Mouse (Mus musculus): ENCODE measurements at regions not wholly inside any gene's neighbourhood (a gene's known extent, or its start where the extent isn't known, plus 50 kb on each side); places are given as distances from the start of the nearest gene placed in this dataset.

DNA sequence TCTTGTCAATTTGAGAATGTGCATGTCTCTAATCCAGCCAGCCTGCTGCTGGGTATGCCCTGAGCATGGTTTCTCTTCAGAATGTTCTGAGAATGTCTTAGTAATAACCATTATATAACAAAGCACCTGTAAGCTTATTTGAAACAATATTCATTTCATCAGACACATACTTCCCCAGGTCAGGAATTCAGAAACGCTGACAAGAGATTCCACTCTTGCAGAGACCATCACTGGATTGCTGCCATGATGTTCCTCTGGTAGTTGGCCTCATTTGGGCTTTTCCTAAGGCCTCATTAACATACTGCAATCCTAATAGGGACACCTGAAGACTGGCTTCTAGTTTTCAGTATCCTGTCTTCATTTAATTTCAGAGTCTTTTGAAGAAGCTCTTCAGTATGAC, 642.5 kb upstream of the Adamts5 start:
- Histone ChIP-seq H3K4me1 (ENCODE audit: control insufficient read depth, insufficient read depth, low read length) (no peaks in the 10 kb centered on the region), H3K27ac (replicated peaks; ENCODE audit: insufficient read depth, low read depth, low read length) (no peak overlapping the region), H3K4me3 (ENCODE audit: insufficient read depth, low read depth, low read length) (no peak overlapping the region), H3K79me2 (ENCODE audit: control insufficient read depth, insufficient read depth, low read length) (no peaks in the 10 kb centered on the region), H3K36me3 (ENCODE audit: control insufficient read depth, insufficient read depth, low read length) (no peaks in the 10 kb centered on the region), H3K9ac (ENCODE audit: low read depth, low read length) (no peak overlapping the region), H3K27me3 (ENCODE audit: control insufficient read depth, insufficient read depth, low read length) (no peaks in the 10 kb centered on the region)
- WGBS = 74% methylated on average over 1 of the region's 1 CpGs
- TF ChIP-seq POLR2A (IDR thresholded peaks at IDR 0.05; ENCODE audit: extremely low read depth, insufficient read depth, low read length) = no peak
- no peak for TF ChIP-seq CTCF (IDR thresholded peaks at IDR 0.05; ENCODE audit: low read depth, low read length)
- DNase-seq (ENCODE audit: extremely low read depth, low read depth, low spot score) = no peak

DNA sequence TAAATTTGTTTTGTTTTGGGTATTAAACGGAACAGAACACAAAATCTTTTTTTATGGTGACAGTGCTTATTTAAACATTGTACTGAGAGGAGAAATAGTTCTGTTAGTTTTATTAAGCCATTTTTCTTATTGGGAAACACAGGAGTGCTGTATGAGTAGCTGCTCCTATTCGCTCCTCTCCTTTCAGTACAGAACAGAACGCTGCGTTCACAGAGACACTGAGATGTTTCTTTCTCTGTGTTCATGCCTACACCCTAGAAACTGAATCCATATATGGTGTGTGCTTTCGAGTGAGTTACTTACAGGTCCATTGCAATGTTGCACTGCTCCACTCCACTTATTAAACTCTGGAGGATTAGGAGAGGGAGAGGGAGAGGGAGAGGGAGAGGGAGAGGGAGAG, 634.9 kb upstream of the Adamts5 start:
- TF ChIP-seq CTCF (IDR thresholded peaks at IDR 0.05; ENCODE audit: low read depth, low read length) (no peak), POLR2A (IDR thresholded peaks at IDR 0.05; ENCODE audit: extremely low read depth, insufficient read depth, low read length) (no peak)
- no peak for DNase-seq (ENCODE audit: extremely low read depth, low read depth, low spot score)
- WGBS = 85% methylated on average over 5 of the region's 5 CpGs
- no peak overlapping the region for H3K4me3 ChIP-seq (ENCODE audit: insufficient read depth, low read depth, low read length)
- no peaks in the 10 kb centered on the region for H3K27me3 ChIP-seq (ENCODE audit: control insufficient read depth, insufficient read depth, low read length)
- no peaks in the 10 kb centered on the region for H3K4me1 ChIP-seq (ENCODE audit: control insufficient read depth, insufficient read depth, low read length)
- H3K27ac ChIP-seq (replicated peaks; ENCODE audit: insufficient read depth, low read depth, low read length) = no peak overlapping the region
- H3K9ac ChIP-seq (ENCODE audit: low read depth, low read length) = no peak overlapping the region
- no peaks in the 10 kb centered on the region for H3K36me3 ChIP-seq (ENCODE audit: control insufficient read depth, insufficient read depth, low read length)
- H3K79me2 ChIP-seq (ENCODE audit: control insufficient read depth, insufficient read depth, low read length) = no peaks in the 10 kb centered on the region

DNA sequence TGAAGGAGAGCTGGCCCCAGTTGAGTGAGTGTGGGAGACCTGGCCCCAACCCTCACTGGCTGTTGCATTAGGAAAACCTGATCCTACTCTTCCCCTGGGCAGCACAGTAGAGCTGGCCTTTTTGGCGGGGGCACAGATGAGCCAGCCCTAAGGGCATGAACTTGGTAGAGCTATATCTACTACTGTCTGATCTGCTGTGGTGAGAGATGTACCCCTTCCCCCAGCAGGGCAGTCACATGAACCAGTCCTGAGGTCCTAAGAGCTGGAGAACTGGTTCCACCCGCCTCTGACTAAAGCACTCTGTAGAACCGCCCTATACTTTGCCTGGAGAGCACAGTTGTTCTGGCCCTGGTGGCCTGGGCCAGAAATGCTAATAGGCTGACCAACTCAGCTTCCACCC, 622.5 kb upstream of the Adamts5 start:
- no peaks in the 10 kb centered on the region for H3K4me1 ChIP-seq (ENCODE audit: control insufficient read depth, insufficient read depth, low read length)
- TF ChIP-seq POLR2A (IDR thresholded peaks at IDR 0.05; ENCODE audit: extremely low read depth, insufficient read depth, low read length) (no peak), CTCF (IDR thresholded peaks at IDR 0.05; ENCODE audit: low read depth, low read length) (no peak)
- no peak overlapping the region for H3K27ac ChIP-seq (replicated peaks; ENCODE audit: insufficient read depth, low read depth, low read length)
- DNase-seq (ENCODE audit: extremely low read depth, low read depth, low spot score) = no peak
- no peaks in the 10 kb centered on the region for H3K36me3 ChIP-seq (ENCODE audit: control insufficient read depth, insufficient read depth, low read length)
- H3K27me3 ChIP-seq (ENCODE audit: control insufficient read depth, insufficient read depth, low read length) = no peaks in the 10 kb centered on the region
- H3K9ac ChIP-seq (ENCODE audit: low read depth, low read length) = no peak overlapping the region
- no peaks in the 10 kb centered on the region for H3K79me2 ChIP-seq (ENCODE audit: control insufficient read depth, insufficient read depth, low read length)
- no peak overlapping the region for H3K4me3 ChIP-seq (ENCODE audit: insufficient read depth, low read depth, low read length)
- 82% methylated on average over 3 of the region's 3 CpGs for whole genome bisulfite sequencing

DNA sequence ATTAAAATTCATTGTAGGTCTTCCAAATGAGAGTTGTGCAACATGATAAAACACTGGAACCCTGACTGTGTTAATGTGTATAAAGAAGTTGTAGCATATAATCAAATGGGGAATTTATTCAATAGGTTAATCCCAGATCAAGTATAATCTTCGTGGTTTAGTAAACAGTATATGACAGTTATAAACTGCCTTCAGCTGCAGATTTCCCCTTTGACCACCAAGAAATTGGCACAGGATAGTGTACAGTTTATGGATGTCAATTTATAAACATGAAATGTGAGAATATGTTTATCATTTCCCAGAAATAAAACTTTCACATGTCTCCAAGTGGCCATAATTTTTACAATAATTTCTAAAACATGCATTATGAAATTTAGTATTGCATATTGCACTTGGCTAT, 615.3 kb upstream of the Adamts5 start:
- Histone ChIP-seq H3K4me3 (ENCODE audit: insufficient read depth, low read depth, low read length) (no peak overlapping the region), H3K36me3 (ENCODE audit: control insufficient read depth, insufficient read depth, low read length) (no peaks in the 10 kb centered on the region), H3K27ac (replicated peaks; ENCODE audit: insufficient read depth, low read depth, low read length) (no peak overlapping the region), H3K79me2 (ENCODE audit: control insufficient read depth, insufficient read depth, low read length) (no peaks in the 10 kb centered on the region), H3K4me1 (ENCODE audit: control insufficient read depth, insufficient read depth, low read length) (no peaks in the 10 kb centered on the region), H3K9ac (ENCODE audit: low read depth, low read length) (no peak overlapping the region), H3K27me3 (ENCODE audit: control insufficient read depth, insufficient read depth, low read length) (no peaks in the 10 kb centered on the region)
- TF ChIP-seq CTCF (IDR thresholded peaks at IDR 0.05; ENCODE audit: low read depth, low read length) (no peak), POLR2A (IDR thresholded peaks at IDR 0.05; ENCODE audit: extremely low read depth, insufficient read depth, low read length) (no peak)
- WGBS = 35% methylated on average over 1 of the region's 1 CpGs
- no peak for DNase-seq (ENCODE audit: extremely low read depth, low read depth, low spot score)

DNA sequence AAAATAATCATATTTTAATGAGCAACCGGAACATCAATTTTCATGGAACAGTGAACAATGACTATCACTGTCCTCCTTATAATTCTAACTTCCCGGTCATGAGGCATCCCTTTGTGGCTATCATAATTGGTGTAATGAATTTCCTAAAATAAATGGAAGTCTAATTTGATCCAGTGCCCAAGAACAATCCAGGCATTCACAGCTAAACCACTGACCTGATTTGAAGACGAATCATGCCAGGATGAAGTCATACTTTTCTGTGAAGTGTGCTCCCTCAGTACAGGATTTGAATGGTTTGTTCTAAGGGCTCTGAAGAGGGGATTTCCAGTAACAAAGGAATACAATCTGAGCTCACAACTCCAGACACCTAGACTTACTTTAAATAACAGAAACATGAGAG, 614.5 kb upstream of the Adamts5 start:
- TF ChIP-seq POLR2A (IDR thresholded peaks at IDR 0.05; ENCODE audit: extremely low read depth, insufficient read depth, low read length) (no peak), CTCF (IDR thresholded peaks at IDR 0.05; ENCODE audit: low read depth, low read length) (no peak)
- Histone ChIP-seq H3K27ac (replicated peaks; ENCODE audit: insufficient read depth, low read depth, low read length) (no peak overlapping the region), H3K36me3 (ENCODE audit: control insufficient read depth, insufficient read depth, low read length) (no peaks in the 10 kb centered on the region), H3K4me3 (ENCODE audit: insufficient read depth, low read depth, low read length) (no peak overlapping the region), H3K4me1 (ENCODE audit: control insufficient read depth, insufficient read depth, low read length) (no peaks in the 10 kb centered on the region), H3K27me3 (ENCODE audit: control insufficient read depth, insufficient read depth, low read length) (no peaks in the 10 kb centered on the region), H3K9ac (ENCODE audit: low read depth, low read length) (no peak overlapping the region), H3K79me2 (ENCODE audit: control insufficient read depth, insufficient read depth, low read length) (no peaks in the 10 kb centered on the region)
- 80% methylated on average over 3 of the region's 3 CpGs for WGBS
- no peak for DNase-seq (ENCODE audit: extremely low read depth, low read depth, low spot score)

DNA sequence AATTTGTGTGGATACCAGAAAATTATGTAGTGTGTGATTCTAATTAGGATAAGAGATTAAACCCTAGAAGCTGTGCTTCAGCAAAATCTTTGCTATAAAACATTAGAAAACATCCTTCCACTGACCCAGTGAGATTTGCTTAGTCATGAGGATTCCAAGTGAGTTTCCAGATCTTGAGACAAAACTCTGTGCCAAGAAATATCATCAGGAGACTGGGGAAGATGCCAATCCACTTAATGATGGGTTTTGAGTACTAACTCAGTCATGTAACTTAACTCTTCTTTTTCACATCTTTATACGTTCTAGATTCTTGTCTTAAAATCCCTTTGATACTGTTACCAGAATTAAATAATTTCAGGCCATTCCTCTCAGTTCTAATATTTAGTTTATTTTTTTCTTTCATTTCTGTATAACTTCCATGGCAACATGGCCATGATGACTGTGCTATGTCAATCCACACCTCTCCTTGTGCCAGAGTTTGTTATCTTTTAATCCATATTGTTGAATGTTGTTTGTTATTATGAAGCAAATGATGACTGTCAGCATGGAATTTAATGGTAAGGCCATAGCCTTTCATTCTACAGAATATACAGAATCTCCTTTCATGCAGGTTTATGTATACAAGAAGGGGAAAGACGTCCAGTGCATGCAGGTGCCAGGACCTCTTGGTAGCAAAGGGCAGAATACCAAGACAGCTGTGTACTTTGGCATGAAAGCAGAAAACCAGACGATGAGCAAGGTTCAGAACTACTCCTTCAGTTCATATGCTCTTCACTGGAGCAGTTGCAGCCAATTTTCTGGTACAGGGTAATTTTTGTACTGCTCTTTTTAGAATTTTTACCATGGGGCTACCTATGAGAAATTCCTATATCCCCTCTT, 599.7 kb upstream of the Adamts5 start:
- WGBS = 39% methylated on average over 3 of the region's 3 CpGs
- Histone ChIP-seq H3K4me3 (ENCODE audit: insufficient read depth, low read depth, low read length) (no peak overlapping the region), H3K79me2 (ENCODE audit: control insufficient read depth, insufficient read depth, low read length) (no peaks in the 10 kb centered on the region), H3K4me1 (ENCODE audit: control insufficient read depth, insufficient read depth, low read length) (peaks cover 2% of the 10 kb centered on the region; the same call in 1 of the 2 replicates), H3K27me3 (ENCODE audit: control insufficient read depth, insufficient read depth, low read length) (no peaks in the 10 kb centered on the region), H3K36me3 (ENCODE audit: control insufficient read depth, insufficient read depth, low read length) (no peaks in the 10 kb centered on the region), H3K27ac (replicated peaks; ENCODE audit: insufficient read depth, low read depth, low read length) (no peak overlapping the region), H3K9ac (ENCODE audit: low read depth, low read length) (no peak overlapping the region)
- TF ChIP-seq CTCF (IDR thresholded peaks at IDR 0.05; ENCODE audit: low read depth, low read length) (no peak), POLR2A (IDR thresholded peaks at IDR 0.05; ENCODE audit: extremely low read depth, insufficient read depth, low read length) (no peak)
- DNase-seq (ENCODE audit: extremely low read depth, low read depth, low spot score) = peak; percentile 68

All from liver, adult 2 months (tissue).